Mouse (Mus musculus) ES-Bruce4 (cell line): Measurements from ENCODE around the gene Dnajb4.

Experiments used
- CTCF ChIP-seq: IDR thresholded peaks from one replicate; pipeline ENCODE4 v1.8.1; 2011; ENCODE audit warnings: low read depth, low read length
- EP300 ChIP-seq: IDR thresholded peaks from 2 replicates; pipeline ENCODE4 v1.6.1; 2011; ENCODE audit warnings: low read depth, low read length; ENCODE audit not compliant: insufficient read depth
- POLR2A ChIP-seq: IDR thresholded peaks from one replicate; pipeline ENCODE4 v1.8.1; 2011; ENCODE audit warnings: low read length; ENCODE audit not compliant: insufficient read depth

- TF ChIP-seq CTCF (no peak), EP300 (no peak), POLR2A (no peak)
Observed at GRCm38 (mm10) chr3:152166699-152167451, 43.2 kb downstream of the Dnajb4 start.
